Mouse (Mus musculus) limb, embryonic 12.5 days (tissue): Measurements from ENCODE around the gene Gm28308. TPM values are rescaled to one million over a fixed set of nuclear protein-coding genes. Genes with fewer than 3 reads are reported as not detected.
A peak's percentile ranks its signal among the peaks of the same experiment; 100 is the strongest.

Experiments
- ATAC-seq: fragments of 200-750 bp; cut with Nextera tagmentation; 2 replicates; pipeline ENCODE4 v1.8.0; 2017; ENCODE audit warnings: low read depth, moderate TSS enrichment; ENCODE audit not compliant: insufficient number of reproducible peaks, insufficient read depth, low FRiP score, low TSS enrichment
- H3K27ac ChIP-seq: fragments of 300-500 bp; sonication (generic); 2 replicates; pipeline ENCODE4 v1.5.1; 2016; ENCODE audit warnings: mild to moderate bottlenecking, moderate library complexity
- H3K27me3 ChIP-seq: fragments of 300-500 bp; sonication (generic); 2 replicates; pipeline ENCODE4 v1.6.1; 2016; ENCODE audit warnings: mild to moderate bottlenecking, moderate library complexity
- H3K36me3 ChIP-seq: fragments of 300-500 bp; sonication (generic); 2 replicates; pipeline ENCODE4 v1.6.1; 2016; ENCODE audit warnings: mild to moderate bottlenecking, moderate library complexity
- H3K4me1 ChIP-seq: fragments of 300-500 bp; sonication (generic); replicated peaks from 2 replicates; pipeline ENCODE4 v1.6.1; 2016
- H3K4me2 ChIP-seq: fragments of 300-500 bp; sonication (generic); 2 replicates; pipeline ENCODE4 v1.6.1; 2016; ENCODE audit warnings: mild to moderate bottlenecking, moderate library complexity
- H3K4me3 ChIP-seq: fragments of 300-500 bp; sonication (generic); replicated peaks from 2 replicates; pipeline ENCODE4 v1.5.1; 2016; ENCODE audit warnings: mild to moderate bottlenecking
- H3K9ac ChIP-seq: fragments of 300-500 bp; sonication (generic); replicated peaks from 2 replicates; pipeline ENCODE4 v1.6.1; 2016; ENCODE audit warnings: mild to moderate bottlenecking, moderate library complexity
- H3K9me3 ChIP-seq: fragments of 300-500 bp; sonication (generic); 2 replicates; pipeline ENCODE4 v1.6.1; 2016; ENCODE audit warnings: mild to moderate bottlenecking, moderate library complexity
- WGBS: fragments of 180-500 bp; shearing (Covaris S2); methylation state at CpG from one replicate; pipeline ENCODE4 v1.1.7; 2016; 5-methylcytosine and 5-hydroxymethylcytosine counted together
- polyA plus RNA-seq: library from polyadenylated mRNA; unstranded; fragments of >200 nt; fragmentation: Nextera tagmentation; extraction: Ambion mirVana; gene quantifications from 2 replicates; pipeline ENCODE4 v1.2.1, GENCODE M21; 2016

Gm28308 gene
- polyA plus RNA-seq, 1 experiment from 2014 or later = not detected

- Histone ChIP-seq H3K4me2 (no peak overlapping the region; the same call in 1 of the 2 replicates), H3K27ac (0 out of 2 replicates have a peak overlapping the region, but pooled peaks have one; percentile 20), H3K4me1 (peaks cover 71% of the 10 kb centered on the region), H3K4me3 (no peak overlapping the region), H3K9ac (no peak overlapping the region), H3K36me3 (peaks cover 14% of the 10 kb centered on the region; the same call in 1 of the 2 replicates), H3K9me3 (no peaks in the 10 kb centered on the region), H3K27me3 (peaks cover 69% of the 10 kb centered on the region)
- no peak for ATAC-seq
- WGBS = 26% methylated on average over 5 of the region's 5 CpGs
These were observed 42.3 kb downstream of the Gm28308 start for GRCm38 (mm10) chr6:52170898-52171223.

DNA sequence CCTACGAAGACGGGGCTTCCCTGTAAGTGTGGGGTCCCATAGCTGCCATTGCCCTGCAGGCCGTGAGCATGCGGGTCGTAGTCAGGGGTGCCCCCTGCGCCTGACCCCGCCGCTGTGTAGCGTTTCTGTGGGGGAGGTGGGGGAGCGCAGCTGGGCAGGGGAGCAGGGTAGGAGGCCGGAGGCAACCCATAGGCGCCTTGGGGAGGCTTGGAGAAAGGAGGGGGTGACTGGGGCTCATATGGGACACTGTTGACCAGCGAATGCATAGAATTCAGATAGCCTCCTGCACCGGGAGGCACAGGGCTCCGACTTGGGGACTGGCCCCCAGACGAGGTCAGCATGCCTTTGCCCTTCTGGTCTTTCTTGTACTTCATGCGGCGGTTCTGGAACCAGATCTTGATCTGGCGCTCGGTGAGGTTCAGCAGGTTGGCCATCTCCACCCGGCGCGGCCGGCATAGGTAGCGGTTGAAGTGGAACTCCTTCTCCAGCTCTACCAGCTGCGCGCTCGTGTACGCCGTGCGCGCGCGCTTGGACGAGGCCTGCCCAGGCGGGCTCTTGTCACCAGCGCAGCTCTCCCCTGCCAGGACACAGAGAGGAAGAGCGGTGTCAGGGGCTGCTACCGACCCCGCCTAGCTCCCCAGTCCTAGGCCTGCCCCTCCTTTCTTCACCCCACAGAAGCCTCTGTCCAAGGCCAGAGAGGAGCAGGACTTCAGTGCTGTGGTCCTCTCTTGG is 42.8 kb downstream of the Gm28308 start:
- peaks cover 14% of the 10 kb centered on the region; the same call in 1 of the 2 replicates for H3K36me3 ChIP-seq
- H3K4me3 ChIP-seq = no peak overlapping the region
- WGBS = 25% methylated on average over 40 of the region's 40 CpGs
- H3K4me1 ChIP-seq = peaks cover 71% of the 10 kb centered on the region
- H3K27me3 ChIP-seq = peaks cover 69% of the 10 kb centered on the region
- H3K4me2 ChIP-seq = 0 out of 2 replicates have a peak overlapping the region, but pooled peaks have one; percentile 28
- no peak overlapping the region for H3K9ac ChIP-seq
- peak overlapping the region; percentile 60; the same call in 1 of the 2 replicates for H3K27ac ChIP-seq
- H3K9me3 ChIP-seq = no peaks in the 10 kb centered on the region
- ATAC-seq = no peak

- WGBS = 40% methylated on average over 16 of the region's 16 CpGs
- H3K27ac ChIP-seq = peak overlapping the region; percentile 60; the same call in 1 of the 2 replicates
- no peaks in the 10 kb centered on the region for H3K9me3 ChIP-seq
- no peak overlapping the region for H3K9ac ChIP-seq
- H3K36me3 ChIP-seq = peaks cover 14% of the 10 kb centered on the region; the same call in 1 of the 2 replicates
- no peak overlapping the region for H3K4me3 ChIP-seq
- H3K4me2 ChIP-seq = 0 out of 2 replicates have a peak overlapping the region, but pooled peaks have one; percentile 28
- ATAC-seq = no peak
- H3K4me1 ChIP-seq = peaks cover 71% of the 10 kb centered on the region
- peaks cover 69% of the 10 kb centered on the region for H3K27me3 ChIP-seq
These were observed 43.5 kb downstream of the Gm28308 start for GRCm38 (mm10) chr6:52169499-52170165.

DNA sequence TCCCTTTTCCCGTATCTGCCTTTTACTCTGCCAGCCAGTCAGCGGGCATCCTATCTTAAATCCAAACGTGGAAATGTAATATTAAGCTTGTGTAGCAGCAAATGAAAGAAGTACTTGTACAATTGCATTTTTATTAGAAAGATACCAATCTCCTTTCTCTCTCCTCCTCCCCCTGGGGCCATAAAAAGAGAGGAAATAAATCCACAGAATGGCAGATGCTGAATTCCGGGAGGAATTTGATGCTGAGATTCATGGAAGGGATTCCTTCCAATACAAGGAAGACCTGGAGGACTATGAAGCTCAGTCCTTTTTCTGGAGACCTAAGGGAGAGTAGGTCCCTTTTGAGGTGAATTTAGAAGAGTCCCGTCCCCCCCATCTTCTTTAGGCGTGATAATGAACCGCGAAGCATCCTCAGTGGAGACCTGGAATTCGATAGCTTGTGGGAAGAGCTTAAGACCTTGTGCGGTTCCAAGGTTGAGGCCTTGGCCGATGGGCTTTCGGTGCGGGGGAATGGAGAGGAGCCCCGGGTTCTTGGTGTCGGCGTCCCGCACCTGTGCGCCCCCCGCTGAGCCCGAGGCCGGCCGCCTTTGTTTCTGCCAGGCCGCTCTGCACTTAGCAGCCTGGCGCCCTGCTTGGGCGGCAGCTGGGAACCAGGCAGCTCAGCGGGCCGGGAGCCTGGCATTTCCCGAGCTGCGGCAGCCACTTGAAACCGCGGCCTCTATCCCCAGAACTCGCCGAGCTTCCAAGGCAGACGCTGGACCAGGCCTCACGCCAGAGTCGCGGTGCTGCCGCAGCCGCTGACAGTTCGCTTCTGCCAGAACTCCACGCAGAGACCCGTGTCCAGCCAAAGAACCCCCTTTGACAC is 44.7 kb downstream of the Gm28308 start:
- Histone ChIP-seq H3K9ac (0 out of 2 replicates have a peak overlapping the region, but pooled peaks have one; percentile 19), H3K9me3 (no peaks in the 10 kb centered on the region), H3K27me3 (peaks cover 80% of the 10 kb centered on the region), H3K4me2 (peak overlapping the region; percentile 36; the same call in 1 of the 2 replicates), H3K36me3 (peaks cover 14% of the 10 kb centered on the region; the same call in 1 of the 2 replicates), H3K27ac (0 out of 2 replicates have a peak overlapping the region, but pooled peaks have one; percentile 45), H3K4me1 (peaks cover 78% of the 10 kb centered on the region), H3K4me3 (peak overlapping the region; percentile 21)
- ATAC-seq = no peak
- 6% methylated on average over 42 of the region's 42 CpGs for WGBS

- H3K36me3 ChIP-seq = peaks cover 14% of the 10 kb centered on the region; the same call in 1 of the 2 replicates
- H3K27me3 ChIP-seq = peaks cover 87% of the 10 kb centered on the region
- H3K27ac ChIP-seq = no peak overlapping the region
- H3K4me1 ChIP-seq = peaks cover 78% of the 10 kb centered on the region
- H3K4me3 ChIP-seq = no peak overlapping the region
- ATAC-seq = no peak
- WGBS = 14% methylated on average over 14 of the region's 14 CpGs
- no peaks in the 10 kb centered on the region for H3K9me3 ChIP-seq
- 0 out of 2 replicates have a peak overlapping the region, but pooled peaks have one; percentile 36 for H3K4me2 ChIP-seq
- no peak overlapping the region for H3K9ac ChIP-seq
These were observed 45.4 kb downstream of the Gm28308 start for GRCm38 (mm10) chr6:52167736-52168161.

DNA sequence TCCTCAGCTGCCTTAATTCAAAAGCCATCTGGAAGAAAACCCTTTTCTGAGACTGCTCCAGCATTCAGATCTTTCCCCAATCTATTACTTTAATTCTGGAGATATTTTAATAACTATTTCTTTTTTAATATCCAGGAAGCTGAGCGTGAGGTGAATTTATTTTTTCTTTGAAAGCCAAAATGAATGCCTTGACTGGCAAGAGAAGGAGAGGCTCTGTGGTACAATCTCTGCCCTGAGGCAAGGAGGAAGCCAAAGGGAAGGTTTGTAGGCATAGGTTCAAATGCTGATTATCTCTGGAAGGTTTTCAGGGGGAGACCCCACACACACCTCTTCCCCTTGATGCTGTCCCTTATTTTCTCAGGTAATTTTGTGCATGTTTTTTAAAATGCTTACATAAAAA is 46.0 kb downstream of the Gm28308 start:
- Histone ChIP-seq H3K27me3 (peaks cover 88% of the 10 kb centered on the region), H3K9me3 (no peaks in the 10 kb centered on the region), H3K27ac (no peak overlapping the region), H3K9ac (no peak overlapping the region), H3K4me2 (no peak overlapping the region), H3K36me3 (peaks cover 14% of the 10 kb centered on the region; the same call in 1 of the 2 replicates), H3K4me3 (no peak overlapping the region), H3K4me1 (peaks cover 73% of the 10 kb centered on the region)
- ATAC-seq = no peak
- 31% methylated on average over 1 of the region's 1 CpGs for WGBS

- Histone ChIP-seq H3K4me2 (0 out of 2 replicates have a peak overlapping the region, but pooled peaks have one; percentile 64), H3K27me3 (peaks cover 86% of the 10 kb centered on the region), H3K9ac (no peak overlapping the region), H3K9me3 (no peaks in the 10 kb centered on the region), H3K36me3 (peaks cover 14% of the 10 kb centered on the region; the same call in 1 of the 2 replicates), H3K27ac (no peak overlapping the region), H3K4me1 (peaks cover 72% of the 10 kb centered on the region), H3K4me3 (no peak overlapping the region)
- 12% methylated on average over 4 of the region's 4 CpGs for WGBS
- ATAC-seq = no peak
These were observed 46.6 kb downstream of the Gm28308 start for GRCm38 (mm10) chr6:52166431-52167077.

DNA sequence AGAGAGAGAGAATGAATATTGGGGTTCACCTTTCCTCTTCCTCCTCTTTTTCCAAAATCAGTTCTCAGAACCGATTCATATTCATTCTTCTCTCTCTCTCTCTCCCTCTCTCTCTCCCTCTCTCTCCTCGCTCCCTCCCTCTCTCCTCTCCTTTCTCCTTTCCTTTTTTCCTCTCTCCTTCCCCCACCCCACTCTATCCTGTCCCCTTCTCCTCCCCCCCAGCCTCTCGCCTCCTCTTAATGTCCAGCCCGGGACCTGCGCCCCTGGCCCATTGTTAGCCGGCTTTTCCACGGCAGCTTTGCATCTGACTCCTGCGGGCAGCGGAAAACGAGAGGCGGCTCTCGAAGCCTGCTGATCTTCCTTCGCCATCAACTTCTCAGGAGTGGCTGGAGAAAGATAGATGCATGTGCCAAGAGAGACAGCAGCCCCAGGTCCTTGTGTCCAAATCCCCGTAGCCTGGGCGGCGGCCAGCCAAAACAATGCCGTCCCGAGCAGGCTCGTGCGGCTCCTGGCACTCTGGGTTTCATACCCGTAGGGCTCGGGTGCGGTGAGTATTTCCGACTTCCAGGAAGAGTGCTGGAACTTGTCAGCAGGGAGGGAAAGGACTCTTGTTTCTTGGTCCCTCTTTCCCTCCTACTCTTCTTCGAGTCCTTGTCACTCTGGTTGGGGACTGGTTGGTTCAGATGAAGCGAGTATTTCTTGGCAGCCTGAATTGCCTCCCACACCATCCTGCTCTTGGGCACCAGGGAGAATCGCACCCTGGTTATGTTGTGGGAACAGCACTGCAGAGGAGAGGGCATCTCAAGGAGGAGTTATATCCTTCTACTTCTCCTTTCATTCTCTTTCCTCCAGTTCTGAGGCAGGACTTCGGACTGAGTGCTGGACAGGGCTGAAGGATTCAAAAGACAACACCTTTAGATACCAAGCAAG is 47.4 kb downstream of the Gm28308 start:
- Histone ChIP-seq H3K27ac (no peak overlapping the region), H3K4me3 (peak overlapping the region; percentile 37), H3K4me1 (peaks cover 71% of the 10 kb centered on the region), H3K27me3 (peaks cover 78% of the 10 kb centered on the region), H3K9me3 (no peaks in the 10 kb centered on the region), H3K9ac (0 out of 2 replicates have a peak overlapping the region, but pooled peaks have one; percentile 35), H3K36me3 (peaks cover 14% of the 10 kb centered on the region; the same call in 1 of the 2 replicates), H3K4me2 (peak overlapping the region; percentile 64)
- 3% methylated on average over 28 of the region's 28 CpGs for WGBS
- no peak for ATAC-seq

DNA sequence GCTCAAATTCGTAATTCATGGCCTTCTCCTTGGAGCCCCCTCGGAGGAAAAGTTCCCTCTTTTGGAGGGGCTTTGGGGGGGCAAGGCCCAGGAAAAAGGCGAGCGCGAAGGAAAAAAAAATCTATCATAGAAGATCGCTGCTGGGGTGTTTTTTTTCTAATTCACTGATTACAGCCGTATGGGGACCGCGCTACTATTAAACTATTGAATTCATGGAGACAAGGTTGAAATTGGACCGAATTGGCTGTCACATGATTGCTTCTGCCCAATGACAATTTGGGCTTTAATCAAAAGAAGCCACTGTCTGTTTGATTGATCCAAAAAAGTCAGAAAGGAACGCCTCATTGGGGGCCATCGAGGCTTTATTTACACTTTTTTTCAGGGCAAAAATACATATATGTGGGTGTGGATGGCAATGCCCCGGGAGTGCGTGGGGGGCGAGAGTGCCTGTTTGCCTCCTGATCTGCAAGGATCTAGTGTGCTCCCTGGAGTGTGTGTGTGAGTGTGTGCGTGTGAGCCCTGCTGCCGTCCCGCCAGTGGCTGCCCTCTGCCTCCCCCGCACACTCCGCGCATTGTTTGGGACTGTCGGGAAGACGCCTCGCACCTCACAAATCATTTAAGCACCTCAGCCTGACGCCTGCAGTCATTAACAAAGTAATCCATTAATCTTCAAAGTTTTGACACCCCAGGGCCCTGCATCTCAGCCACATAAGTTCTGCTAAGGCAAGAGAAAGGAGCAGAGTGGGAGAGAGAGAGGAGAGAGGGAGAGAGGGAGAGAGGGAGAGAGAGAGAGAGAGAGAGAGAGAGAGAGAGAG is 48.3 kb downstream of the Gm28308 start, which contains the start of gene Hoxa2:
Gene Hoxa2, minus strand, starts transcription at position 206 of the 815 bp plus-strand sequence.
- Histone ChIP-seq H3K9ac (peak within 1 kb of the TSS; percentile 59), H3K4me2 (peak within 1 kb of the TSS; percentile 64), H3K9me3 (no peaks in the 10 kb centered on the region), H3K4me3 (peak within 1 kb of the TSS; percentile 37), H3K4me1 (peaks cover 71% of the 10 kb centered on the region), H3K27me3 (peaks cover 78% of the 10 kb centered on the region), H3K36me3 (peaks cover 6% of the 10 kb centered on the region; the same call in 1 of the 2 replicates), H3K27ac (peak within 1 kb of the TSS; percentile 51; the same call in 1 of the 2 replicates)
- no peak for ATAC-seq
- WGBS = under 1% methylated on average over 25 of the region's 25 CpGs
